Mouse (Mus musculus) midbrain, embryonic 15.5 days (tissue): ENCODE measurements at regions not wholly inside any gene's neighbourhood (a gene's known extent, or its start where the extent isn't known, plus 50 kb on each side); places are given as distances from the start of the nearest gene placed in this dataset.

Experiments
- ATAC-seq: fragments of 200-750 bp; cut with Nextera tagmentation; replicated peaks from 2 replicates; pipeline ENCODE4 v1.8.0; 2017; ENCODE audit warnings: moderate TSS enrichment
- H3K27ac ChIP-seq: fragments of 300-500 bp; sonication (generic); 2 replicates; pipeline ENCODE4 v1.5.1; 2015; ENCODE audit warnings: mild to moderate bottlenecking, inconsistent platforms
- H3K27me3 ChIP-seq: fragments of 300-500 bp; sonication (generic); replicated peaks from 2 replicates; pipeline ENCODE4 v1.6.1; 2015; ENCODE audit warnings: inconsistent platforms
- H3K36me3 ChIP-seq: fragments of 300-500 bp; sonication (generic); replicated peaks from 2 replicates; pipeline ENCODE4 v1.6.1; 2015; ENCODE audit warnings: inconsistent platforms
- H3K4me1 ChIP-seq: fragments of 300-500 bp; sonication (generic); 2 replicates; pipeline ENCODE4 v1.6.1; 2015; ENCODE audit warnings: inconsistent platforms
- H3K4me2 ChIP-seq: fragments of 300-500 bp; sonication (generic); 2 replicates; pipeline ENCODE4 v1.6.1; 2015; ENCODE audit warnings: inconsistent platforms, mild to moderate bottlenecking, moderate library complexity
- H3K4me3 ChIP-seq: fragments of 300-500 bp; sonication (generic); 2 replicates; pipeline ENCODE4 v1.5.1; 2015; ENCODE audit warnings: mild to moderate bottlenecking, inconsistent platforms
- H3K9ac ChIP-seq: fragments of 300-500 bp; sonication (generic); 2 replicates; pipeline ENCODE4 v1.6.1; 2015; ENCODE audit warnings: mild to moderate bottlenecking, inconsistent platforms
- H3K9me3 ChIP-seq: fragments of 300-500 bp; sonication (generic); 2 replicates; pipeline ENCODE4 v1.6.1; 2016; ENCODE audit warnings: inconsistent platforms
- WGBS: fragments of 180-500 bp; shearing (Covaris S2); methylation state at CpG from one replicate; pipeline ENCODE4 v1.1.7; 2015; ENCODE audit warnings: mixed read lengths; 5-methylcytosine and 5-hydroxymethylcytosine counted together

GRCm38 (mm10) chr9:67111836-67112584 lies 62.8 kb upstream of the Tpm1 start:
- no peaks in the 10 kb centered on the region for H3K9me3 ChIP-seq
- no peak overlapping the region for H3K4me2 ChIP-seq
- ATAC-seq: no peak
- no peaks in the 10 kb centered on the region for H3K36me3 ChIP-seq
- H3K4me1 ChIP-seq: no peaks in the 10 kb centered on the region
- no peak overlapping the region for H3K9ac ChIP-seq
- no peak overlapping the region for H3K4me3 ChIP-seq
- H3K27me3 ChIP-seq: no peaks in the 10 kb centered on the region
- no peak overlapping the region for H3K27ac ChIP-seq
- 81% methylated on average over 4 of the region's 4 CpGs for WGBS

GRCm38 (mm10) chr9:67107938-67108337 lies 58.7 kb upstream of the Tpm1 start:
- H3K4me1 ChIP-seq: no peaks in the 10 kb centered on the region
- no peaks in the 10 kb centered on the region for H3K36me3 ChIP-seq
- no peak overlapping the region for H3K4me3 ChIP-seq
- H3K4me2 ChIP-seq: no peak overlapping the region
- ATAC-seq: no peak
- no peaks in the 10 kb centered on the region for H3K27me3 ChIP-seq
- H3K9me3 ChIP-seq: no peaks in the 10 kb centered on the region
- H3K9ac ChIP-seq: no peak overlapping the region
- 62% methylated on average over 3 of the region's 3 CpGs for WGBS
- no peak overlapping the region for H3K27ac ChIP-seq

- no peak overlapping the region for H3K4me3 ChIP-seq
- H3K27me3 ChIP-seq: no peaks in the 10 kb centered on the region
- ATAC-seq: no peak
- H3K9me3 ChIP-seq: no peaks in the 10 kb centered on the region
- no peaks in the 10 kb centered on the region for H3K36me3 ChIP-seq
- H3K4me2 ChIP-seq: no peak overlapping the region
- no peaks in the 10 kb centered on the region; the same call in 1 of the 2 replicates for H3K4me1 ChIP-seq
- H3K27ac ChIP-seq: no peak overlapping the region
- whole genome bisulfite sequencing: 32% methylated on average over 9 of the region's 9 CpGs
- H3K9ac ChIP-seq: no peak overlapping the region
Observed at GRCm38 (mm10) chr9:67105867-67106266, 56.7 kb upstream of the Tpm1 start.

GRCm38 (mm10) chr9:67105216-67105615 lies 56.0 kb upstream of the Tpm1 start:
- WGBS: 84% methylated on average over 2 of the region's 2 CpGs
- no peak for ATAC-seq
- no peak overlapping the region for H3K9ac ChIP-seq
- H3K36me3 ChIP-seq: no peaks in the 10 kb centered on the region
- no peaks in the 10 kb centered on the region; the same call in 1 of the 2 replicates for H3K4me1 ChIP-seq
- H3K27me3 ChIP-seq: no peaks in the 10 kb centered on the region
- no peaks in the 10 kb centered on the region for H3K9me3 ChIP-seq
- H3K4me2 ChIP-seq: no peak overlapping the region
- no peak overlapping the region for H3K27ac ChIP-seq
- H3K4me3 ChIP-seq: no peak overlapping the region

GRCm38 (mm10) chr9:67104616-67105015 lies 55.4 kb upstream of the Tpm1 start:
- Histone ChIP-seq H3K4me2 (no peak overlapping the region), H3K36me3 (no peaks in the 10 kb centered on the region), H3K9me3 (no peaks in the 10 kb centered on the region), H3K27me3 (no peaks in the 10 kb centered on the region), H3K4me3 (no peak overlapping the region), H3K9ac (no peak overlapping the region), H3K4me1 (no peaks in the 10 kb centered on the region; the same call in 1 of the 2 replicates), H3K27ac (no peak overlapping the region)
- ATAC-seq: no peak
- 81% methylated on average over 4 of the region's 4 CpGs for WGBS

- H3K36me3 ChIP-seq: no peaks in the 10 kb centered on the region
- H3K4me3 ChIP-seq: no peak overlapping the region
- H3K9me3 ChIP-seq: no peaks in the 10 kb centered on the region
- no peak overlapping the region for H3K27ac ChIP-seq
- H3K4me1 ChIP-seq: no peaks in the 10 kb centered on the region; the same call in 1 of the 2 replicates
- H3K27me3 ChIP-seq: no peaks in the 10 kb centered on the region
- no peak for ATAC-seq
- 75% methylated on average over 6 of the region's 6 CpGs for WGBS
- no peak overlapping the region for H3K4me2 ChIP-seq
- H3K9ac ChIP-seq: no peak overlapping the region
Observed at GRCm38 (mm10) chr9:67102578-67102977, 53.4 kb upstream of the Tpm1 start.

- H3K36me3 ChIP-seq: no peaks in the 10 kb centered on the region
- no peak overlapping the region for H3K4me3 ChIP-seq
- no peak overlapping the region for H3K4me2 ChIP-seq
- no peak for ATAC-seq
- H3K27ac ChIP-seq: no peak overlapping the region
- 70% methylated on average over 6 of the region's 6 CpGs for WGBS
- no peaks in the 10 kb centered on the region for H3K27me3 ChIP-seq
- H3K4me1 ChIP-seq: no peaks in the 10 kb centered on the region; the same call in 1 of the 2 replicates
- no peaks in the 10 kb centered on the region for H3K9me3 ChIP-seq
- no peak overlapping the region for H3K9ac ChIP-seq
Observed at GRCm38 (mm10) chr9:67099471-67099870, 50.3 kb upstream of the Tpm1 start.
